Mouse (Mus musculus): ENCODE results near the gene Csmd2. TPM values are rescaled to one million over a fixed set of nuclear protein-coding genes. Genes with fewer than 3 reads are reported as not detected.

Csmd2 gene
- polyA plus RNA-seq, 1 experiment from 2014 or later = 1.9 TPM

GRCm38 (mm10) chr4:128170181-128170580 lies 182.5 kb downstream of the Csmd2 start:
- no peaks in the 10 kb centered on the region for H3K9me3 ChIP-seq (ENCODE audit: control insufficient read depth, low read length)
- no peak for ATAC-seq (ENCODE audit: low FRiP score)

GRCm38 (mm10) chr4:128171233-128171632 lies 183.6 kb downstream of the Csmd2 start:
- WGBS = 94% methylated on average over 9 of the region's 9 CpGs
- DNase-seq (ENCODE audit: low spot score) (no peak), ATAC-seq (ENCODE audit: low FRiP score) (no peak)
- H3K4me1 ChIP-seq (replicated peaks; ENCODE audit: control insufficient read depth, insufficient read depth, low read length) = no peaks in the 10 kb centered on the region
- no peaks in the 10 kb centered on the region for H3K9me3 ChIP-seq (ENCODE audit: control insufficient read depth, low read length)
- H3K9ac ChIP-seq (ENCODE audit: low read depth, low read length) = no peak overlapping the region
- H3K27me3 ChIP-seq (ENCODE audit: control insufficient read depth, insufficient read depth, low read length) = no peaks in the 10 kb centered on the region
- H3K27ac ChIP-seq (ENCODE audit: low read depth, low read length) = no peak overlapping the region
- no peak overlapping the region for H3K4me3 ChIP-seq (ENCODE audit: low read depth, low read length)
- H3K36me3 ChIP-seq (ENCODE audit: control insufficient read depth, insufficient read depth, low read length) = no peaks in the 10 kb centered on the region
- no peak overlapping the region for H3K4me2 ChIP-seq (replicated peaks; ENCODE audit: low read depth, low read length)

More at GRCm38 (mm10) chr4:128170181-128170580, 182.5 kb downstream of the Csmd2 start:
- Histone ChIP-seq H3K36me3 (ENCODE audit: control insufficient read depth, insufficient read depth, low read length) (no peaks in the 10 kb centered on the region), H3K27ac (ENCODE audit: low read depth, low read length) (no peak overlapping the region), H3K9ac (ENCODE audit: low read depth, low read length) (no peak overlapping the region), H3K4me1 (replicated peaks; ENCODE audit: control insufficient read depth, insufficient read depth, low read length) (no peaks in the 10 kb centered on the region), H3K4me3 (ENCODE audit: low read depth, low read length) (no peak overlapping the region), H3K27me3 (ENCODE audit: control insufficient read depth, insufficient read depth, low read length) (no peaks in the 10 kb centered on the region), H3K4me2 (replicated peaks; ENCODE audit: low read depth, low read length) (no peak overlapping the region)
- 91% methylated on average over 8 of the region's 8 CpGs for whole genome bisulfite sequencing
- no peak for DNase-seq (ENCODE audit: low spot score)

- no peak overlapping the region for H3K9ac ChIP-seq (ENCODE audit: low read depth, low read length)
- 90% methylated on average over 1 of the region's 1 CpGs for WGBS
- no peaks in the 10 kb centered on the region for H3K27me3 ChIP-seq (ENCODE audit: control insufficient read depth, insufficient read depth, low read length)
- H3K9me3 ChIP-seq (ENCODE audit: control insufficient read depth, low read length) = no peaks in the 10 kb centered on the region
- ATAC-seq (ENCODE audit: low FRiP score) (no peak), DNase-seq (ENCODE audit: low spot score) (no peak)
- no peak overlapping the region for H3K4me3 ChIP-seq (ENCODE audit: low read depth, low read length)
- H3K4me1 ChIP-seq (replicated peaks; ENCODE audit: control insufficient read depth, insufficient read depth, low read length) = no peaks in the 10 kb centered on the region
- H3K4me2 ChIP-seq (replicated peaks; ENCODE audit: low read depth, low read length) = no peak overlapping the region
- H3K36me3 ChIP-seq (ENCODE audit: control insufficient read depth, insufficient read depth, low read length) = no peaks in the 10 kb centered on the region
- no peak overlapping the region for H3K27ac ChIP-seq (ENCODE audit: low read depth, low read length)
These were observed 184.0 kb downstream of the Csmd2 start for GRCm38 (mm10) chr4:128171701-128172100.

- H3K9ac ChIP-seq (ENCODE audit: low read depth, low read length) = no peak overlapping the region
- no peaks in the 10 kb centered on the region for H3K36me3 ChIP-seq (ENCODE audit: control insufficient read depth, insufficient read depth, low read length)
- H3K27me3 ChIP-seq (ENCODE audit: control insufficient read depth, insufficient read depth, low read length) = no peaks in the 10 kb centered on the region
- DNase-seq (ENCODE audit: low spot score) = no peak
- no peak overlapping the region for H3K4me2 ChIP-seq (replicated peaks; ENCODE audit: low read depth, low read length)
- no peak for ATAC-seq (ENCODE audit: low FRiP score)
- no peak overlapping the region for H3K4me3 ChIP-seq (ENCODE audit: low read depth, low read length)
- no peaks in the 10 kb centered on the region for H3K9me3 ChIP-seq (ENCODE audit: control insufficient read depth, low read length)
- no peaks in the 10 kb centered on the region for H3K4me1 ChIP-seq (replicated peaks; ENCODE audit: control insufficient read depth, insufficient read depth, low read length)
- WGBS = 82% methylated on average over 8 of the region's 8 CpGs
- no peak overlapping the region for H3K27ac ChIP-seq (ENCODE audit: low read depth, low read length)
These were observed 191.3 kb downstream of the Csmd2 start for GRCm38 (mm10) chr4:128178974-128179373.

- Histone ChIP-seq H3K4me2 (replicated peaks; ENCODE audit: low read depth, low read length) (no peak overlapping the region), H3K36me3 (ENCODE audit: control insufficient read depth, insufficient read depth, low read length) (no peaks in the 10 kb centered on the region), H3K9ac (ENCODE audit: low read depth, low read length) (no peak overlapping the region), H3K4me1 (replicated peaks; ENCODE audit: control insufficient read depth, insufficient read depth, low read length) (no peaks in the 10 kb centered on the region), H3K27me3 (ENCODE audit: control insufficient read depth, insufficient read depth, low read length) (no peaks in the 10 kb centered on the region), H3K27ac (ENCODE audit: low read depth, low read length) (no peak overlapping the region), H3K4me3 (ENCODE audit: low read depth, low read length) (no peak overlapping the region), H3K9me3 (ENCODE audit: control insufficient read depth, low read length) (no peaks in the 10 kb centered on the region)
- 78% methylated on average over 2 of the region's 2 CpGs for WGBS
- no peak for ATAC-seq (ENCODE audit: low FRiP score)
- DNase-seq (ENCODE audit: low spot score) = no peak
These were observed 191.9 kb downstream of the Csmd2 start for GRCm38 (mm10) chr4:128179581-128179980.

- ATAC-seq (ENCODE audit: low FRiP score) (no peak), DNase-seq (ENCODE audit: low spot score) (no peak)
- Histone ChIP-seq H3K9me3 (ENCODE audit: control insufficient read depth, low read length) (no peaks in the 10 kb centered on the region), H3K4me2 (replicated peaks; ENCODE audit: low read depth, low read length) (no peak overlapping the region), H3K27ac (ENCODE audit: low read depth, low read length) (no peak overlapping the region), H3K4me3 (ENCODE audit: low read depth, low read length) (no peak overlapping the region), H3K4me1 (replicated peaks; ENCODE audit: control insufficient read depth, insufficient read depth, low read length) (no peaks in the 10 kb centered on the region; the same call in 1 of the 2 replicates), H3K27me3 (ENCODE audit: control insufficient read depth, insufficient read depth, low read length) (no peaks in the 10 kb centered on the region), H3K9ac (ENCODE audit: low read depth, low read length) (no peak overlapping the region), H3K36me3 (ENCODE audit: control insufficient read depth, insufficient read depth, low read length) (no peaks in the 10 kb centered on the region)
- 96% methylated on average over 1 of the region's 1 CpGs for WGBS
These were observed 197.1 kb downstream of the Csmd2 start for GRCm38 (mm10) chr4:128184747-128185146.

GRCm38 (mm10) chr4:128194454-128194853 lies 206.8 kb downstream of the Csmd2 start:
- H3K4me3 ChIP-seq (ENCODE audit: low read depth, low read length) = no peak overlapping the region
- no peaks in the 10 kb centered on the region for H3K36me3 ChIP-seq (ENCODE audit: control insufficient read depth, insufficient read depth, low read length)
- H3K4me2 ChIP-seq (replicated peaks; ENCODE audit: low read depth, low read length) = no peak overlapping the region
- WGBS = 95% methylated on average over 8 of the region's 8 CpGs
- H3K4me1 ChIP-seq (replicated peaks; ENCODE audit: control insufficient read depth, insufficient read depth, low read length) = no peaks in the 10 kb centered on the region
- H3K27ac ChIP-seq (ENCODE audit: low read depth, low read length) = no peak overlapping the region
- H3K9ac ChIP-seq (ENCODE audit: low read depth, low read length) = no peak overlapping the region
- DNase-seq (ENCODE audit: low spot score) = no peak
- H3K27me3 ChIP-seq (ENCODE audit: control insufficient read depth, insufficient read depth, low read length) = no peaks in the 10 kb centered on the region
- no peak for ATAC-seq (ENCODE audit: low FRiP score)
- no peaks in the 10 kb centered on the region for H3K9me3 ChIP-seq (ENCODE audit: control insufficient read depth, low read length)

- Histone ChIP-seq H3K36me3 (ENCODE audit: control insufficient read depth, insufficient read depth, low read length) (no peaks in the 10 kb centered on the region), H3K27ac (ENCODE audit: low read depth, low read length) (no peak overlapping the region), H3K27me3 (ENCODE audit: control insufficient read depth, insufficient read depth, low read length) (no peaks in the 10 kb centered on the region), H3K9me3 (ENCODE audit: control insufficient read depth, low read length) (no peaks in the 10 kb centered on the region), H3K4me2 (replicated peaks; ENCODE audit: low read depth, low read length) (no peak overlapping the region), H3K9ac (ENCODE audit: low read depth, low read length) (no peak overlapping the region), H3K4me3 (ENCODE audit: low read depth, low read length) (no peak overlapping the region), H3K4me1 (replicated peaks; ENCODE audit: control insufficient read depth, insufficient read depth, low read length) (no peaks in the 10 kb centered on the region)
- ATAC-seq (ENCODE audit: low FRiP score) (no peak), DNase-seq (ENCODE audit: low spot score) (no peak)
- WGBS = 78% methylated on average over 13 of the region's 13 CpGs
These were observed 230.4 kb downstream of the Csmd2 start for GRCm38 (mm10) chr4:128217991-128218595.

- no peak overlapping the region for H3K4me2 ChIP-seq (replicated peaks; ENCODE audit: low read depth, low read length)
- no peak overlapping the region for H3K4me3 ChIP-seq (ENCODE audit: low read depth, low read length)
- no peak overlapping the region for H3K9ac ChIP-seq (ENCODE audit: low read depth, low read length)
- DNase-seq (ENCODE audit: low spot score) = no peak
- no peak for ATAC-seq (ENCODE audit: low FRiP score)
- no peaks in the 10 kb centered on the region; the same call in 1 of the 2 replicates for H3K4me1 ChIP-seq (replicated peaks; ENCODE audit: control insufficient read depth, insufficient read depth, low read length)
- no peaks in the 10 kb centered on the region for H3K9me3 ChIP-seq (ENCODE audit: control insufficient read depth, low read length)
- no peak overlapping the region for H3K27ac ChIP-seq (ENCODE audit: low read depth, low read length)
- no peaks in the 10 kb centered on the region for H3K27me3 ChIP-seq (ENCODE audit: control insufficient read depth, insufficient read depth, low read length)
- WGBS = 61% methylated on average over 6 of the region's 6 CpGs
- no peaks in the 10 kb centered on the region for H3K36me3 ChIP-seq (ENCODE audit: control insufficient read depth, insufficient read depth, low read length)
These were observed 236.8 kb downstream of the Csmd2 start for GRCm38 (mm10) chr4:128224453-128224852.
